Mouse (Mus musculus) erythroblast, embryonic 14.5 days (primary cell): ENCODE data around the gene Prkag2.

ENCODE experiments used
- GATA1 ChIP-seq: IDR thresholded peaks from 2 replicates; pipeline ENCODE4 v1.6.1; 2012; ENCODE audit warnings: low read length, inconsistent platforms, mixed read lengths
- TAL1 ChIP-seq: IDR thresholded peaks from 3 replicates; pipeline ENCODE4 v1.6.1; 2012; ENCODE audit warnings: low read length, inconsistent platforms, mixed read lengths

GRCm38 (mm10) chr5:24952212-24952611 is 148.2 kb downstream of the Prkag2 start:
- no peak for TF ChIP-seq GATA1
- TF ChIP-seq TAL1: no peak
